Mouse (Mus musculus) E14TG2a.4 (cell line): ENCODE data around the gene Zfpl1.

Source experiments
- CTCF ChIP-seq: conservative IDR thresholded peaks from 2 replicates; pipeline ENCODE4 v1.5.1; 2014; ENCODE audit warnings: low read length
- NANOG ChIP-seq: IDR thresholded peaks from 2 replicates; pipeline ENCODE4 v1.6.1; 2014; ENCODE audit warnings: borderline replicate concordance, low read length, mixed read lengths

DNA sequence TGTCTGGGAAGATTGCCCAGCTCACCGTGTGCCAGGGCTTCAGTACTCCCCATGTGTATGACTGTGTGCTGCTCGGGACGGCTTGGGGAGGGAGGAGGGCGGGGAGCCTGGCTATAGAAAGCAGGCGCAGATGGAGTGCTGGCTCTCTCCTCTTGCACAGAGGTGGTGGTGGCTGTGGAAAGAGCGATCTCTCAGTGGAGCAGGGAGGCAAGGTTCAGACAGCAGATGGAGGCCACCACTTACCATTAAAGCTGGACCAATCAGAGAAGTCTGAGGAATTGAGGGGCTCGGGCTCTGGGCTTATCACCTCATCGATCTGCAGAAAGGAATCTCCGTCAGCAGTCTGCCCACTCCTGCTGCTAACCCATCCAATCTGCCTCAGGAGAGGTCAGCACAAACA is 2.6 kb downstream of the Zfpl1 start, which contains the start of gene Gm28374:
- no peak for TF ChIP-seq CTCF
- no peak for TF ChIP-seq NANOG
